Mouse (Mus musculus) WW6 (cell line): ENCODE data around the gene Ptpro.
A peak's percentile ranks its signal among the peaks of the same experiment; 100 is the strongest.

ENCODE experiments used
- DNase-seq: peaks from one replicate; pipeline ENCODE4 v3.0.0-alpha.2; 2013; ENCODE audit warnings: low read depth, low spot score

Gene Ptpro

GRCm38 (mm10) chr6:137496562-137496961, 244.4 kb downstream of the Ptpro start:
- DNase-seq, result no peak

GRCm38 (mm10) chr6:137497208-137497835, 245.2 kb downstream of the Ptpro start:
- no peak for DNase-seq

GRCm38 (mm10) chr6:137498781-137499180, 246.7 kb downstream of the Ptpro start:
- no peak for DNase-seq

GRCm38 (mm10) chr6:137503009-137503408, 250.9 kb downstream of the Ptpro start:
- DNase-seq, result no peak

DNA sequence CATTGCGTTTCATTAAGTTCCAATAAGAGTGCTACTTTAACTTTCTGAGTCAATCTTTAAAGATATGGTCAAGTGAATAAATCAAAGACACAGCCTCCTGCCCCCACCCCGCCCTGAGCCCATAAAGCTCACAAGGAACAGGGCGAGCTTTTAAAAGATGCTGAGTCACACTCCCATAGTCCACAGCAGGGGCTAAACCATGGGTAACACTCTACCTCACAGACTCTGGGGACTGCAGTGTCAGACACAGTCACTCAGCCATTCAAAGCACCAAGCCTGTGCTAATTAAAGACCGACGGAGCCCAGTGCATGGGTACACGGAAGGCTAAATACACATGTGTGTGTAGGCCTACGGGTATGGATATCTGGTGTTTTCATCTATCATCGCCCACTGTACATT, 251.3 kb downstream of the Ptpro start:
- DNase-seq, result no peak

- peak; percentile 80 for DNase-seq
These were observed 251.9 kb downstream of the Ptpro start for GRCm38 (mm10) chr6:137504052-137504451.

DNA sequence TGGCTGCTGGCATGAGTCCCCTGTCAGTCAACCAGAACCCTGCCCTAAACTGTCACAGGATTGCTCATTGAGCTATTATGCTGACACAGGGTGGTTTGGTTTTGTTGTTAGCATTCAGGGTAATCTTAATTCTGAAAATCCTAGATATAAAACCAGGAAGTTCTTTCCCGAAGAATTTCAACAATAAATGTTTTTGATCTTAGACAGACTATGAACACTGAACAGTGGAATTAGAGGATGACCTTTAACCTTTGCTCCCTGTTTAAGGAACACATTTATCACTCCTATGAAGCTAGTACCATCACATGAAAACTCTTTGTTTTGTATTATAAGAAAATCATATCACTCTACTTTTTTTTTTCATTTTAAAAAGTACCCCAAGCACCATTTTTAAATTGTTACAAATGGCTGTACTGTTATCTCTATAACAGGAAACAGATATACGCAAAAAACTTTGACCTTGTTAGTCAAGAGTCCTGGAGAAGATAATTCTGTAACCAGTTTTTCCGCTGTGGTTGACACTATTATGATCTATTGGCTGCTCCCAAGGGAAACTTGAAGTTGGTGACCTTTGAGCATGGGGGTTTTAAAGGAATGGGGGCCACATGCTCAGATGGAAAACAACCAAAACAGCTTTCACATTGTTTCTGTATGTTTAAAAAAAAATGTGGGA, 253.6 kb downstream of the Ptpro start:
- DNase-seq, result no peak

DNA sequence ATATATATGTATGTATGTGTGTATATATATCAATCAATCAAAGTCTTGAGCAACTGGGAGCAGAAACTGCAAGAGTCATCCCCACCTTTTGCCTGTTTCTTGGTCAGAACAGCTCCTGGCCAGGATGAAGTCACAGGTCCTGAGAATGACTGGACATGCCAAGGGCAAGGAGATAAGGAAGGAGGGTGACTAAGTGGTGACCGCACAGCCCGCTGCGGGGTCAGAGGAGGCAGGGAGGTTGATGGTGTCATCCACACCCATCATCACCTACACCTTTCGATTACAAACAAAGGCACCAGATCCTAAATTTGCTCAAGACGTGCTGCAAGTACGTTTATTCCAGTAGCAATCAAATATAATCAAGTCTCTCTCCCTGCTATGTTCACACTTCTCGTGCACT, 254.4 kb downstream of the Ptpro start:
- DNase-seq, result no peak

DNA sequence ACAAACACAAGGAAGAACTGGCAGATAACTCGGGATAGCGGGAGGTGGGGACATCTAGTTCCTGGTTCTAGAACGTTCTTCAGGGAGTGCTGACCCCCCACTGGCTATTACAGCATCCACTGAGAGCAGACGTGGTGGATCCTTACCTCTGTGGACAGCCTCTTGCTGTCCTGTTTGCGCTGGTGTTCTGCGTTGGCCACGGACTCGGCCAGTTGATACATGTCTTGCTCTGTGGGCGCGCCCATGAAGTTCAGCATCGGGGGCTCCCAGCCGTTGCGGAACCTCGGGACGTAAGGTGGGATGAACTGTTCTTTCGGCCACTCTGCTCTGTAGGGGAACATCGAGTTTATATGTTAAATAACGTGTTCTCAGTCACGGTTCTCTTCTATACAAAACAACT, 256.8 kb downstream of the Ptpro start:
- DNase-seq, result no peak

GRCm38 (mm10) chr6:137509341-137510045, 257.4 kb downstream of the Ptpro start:
- no peak for DNase-seq

DNA sequence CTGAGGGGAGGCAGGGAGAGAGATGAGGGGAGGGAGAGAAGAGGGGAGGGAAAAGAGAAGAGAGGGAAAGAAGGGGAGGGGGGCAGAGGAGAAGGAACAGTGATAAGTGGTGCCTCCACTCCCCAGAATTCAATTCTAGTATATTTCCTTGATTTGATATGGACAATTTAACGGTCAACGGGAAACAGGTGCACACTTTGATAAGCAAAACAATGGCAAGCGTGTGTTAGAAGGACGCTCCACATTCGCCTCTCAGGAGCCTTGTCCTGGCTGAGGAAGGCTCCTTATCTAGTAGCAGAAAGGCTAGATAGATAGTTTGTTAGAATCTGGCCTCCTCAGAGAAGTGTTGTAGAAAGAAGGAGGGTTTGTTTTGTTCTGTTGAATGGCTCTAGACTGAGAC, 260.6 kb downstream of the Ptpro start:
- no peak for DNase-seq
